Mouse (Mus musculus) stomach, embryonic 16.5 days (tissue): ENCODE data around the gene Arhgap18. TPM values are rescaled to one million over a fixed set of nuclear protein-coding genes. Genes with fewer than 3 reads are reported as not detected.

ENCODE experiments used
- ATAC-seq: fragments of 200-750 bp; cut with Nextera tagmentation; 2 replicates; pipeline ENCODE4 v1.8.0; 2017; ENCODE audit warnings: moderate number of reproducible peaks, moderate TSS enrichment; ENCODE audit not compliant: insufficient read depth, low FRiP score
- H3K27ac ChIP-seq: fragments of 300-500 bp; sonication (generic); 2 replicates; pipeline ENCODE4 v1.5.1; 2014; ENCODE audit warnings: low read length
- H3K27me3 ChIP-seq: fragments of 300-500 bp; sonication (generic); 2 replicates; pipeline ENCODE4 v1.6.1; 2014; ENCODE audit warnings: low read length, control low read depth, mixed read lengths; ENCODE audit not compliant: control insufficient read depth, insufficient read depth
- H3K36me3 ChIP-seq: fragments of 300-500 bp; sonication (generic); 2 replicates; pipeline ENCODE4 v1.6.1; 2014; ENCODE audit warnings: low read length; ENCODE audit not compliant: control insufficient read depth, insufficient read depth
- H3K4me1 ChIP-seq: fragments of 300-500 bp; sonication (generic); 2 replicates; pipeline ENCODE4 v1.6.1; 2014; ENCODE audit warnings: low read length, control low read depth, mixed read lengths; ENCODE audit not compliant: control insufficient read depth, insufficient read depth
- H3K4me2 ChIP-seq: fragments of 300-500 bp; sonication (generic); 2 replicates; pipeline ENCODE4 v1.6.1; 2014; ENCODE audit warnings: low read depth, low read length, mixed read lengths
- H3K4me3 ChIP-seq: fragments of 300-500 bp; sonication (generic); replicated peaks from 2 replicates; pipeline ENCODE4 v1.5.1; 2014; ENCODE audit warnings: mild to moderate bottlenecking, low read length
- H3K9ac ChIP-seq: fragments of 300-500 bp; sonication (generic); 2 replicates; pipeline ENCODE4 v1.6.1; 2014; ENCODE audit warnings: low read length
- H3K9me3 ChIP-seq: fragments of 300-500 bp; sonication (generic); replicated peaks from 2 replicates; pipeline ENCODE4 v1.6.1; 2016; ENCODE audit warnings: low read length, control low read depth; ENCODE audit not compliant: control insufficient read depth
- WGBS: fragments of 180-500 bp; shearing (Covaris S2); extraction: QIAGEN DNeasy Blood & Tissue Kit; methylation state at CpG from one replicate; pipeline ENCODE4 v1.1.7; 2014; 5-methylcytosine and 5-hydroxymethylcytosine counted together
- polyA plus RNA-seq: library from polyadenylated mRNA; unstranded; fragments of >200 nt; fragmentation: Nextera tagmentation; extraction: Ambion mirVana; gene quantifications from 2 replicates; pipeline ENCODE4 v1.2.1, GENCODE M21; 2015

Arhgap18 gene
- polyA plus RNA-seq, 1 experiment from 2014 or later: 40.7 TPM

- WGBS: 90% methylated on average over 2 of the region's 2 CpGs
- Histone ChIP-seq H3K27ac (no peak overlapping the region), H3K9me3 (no peaks in the 10 kb centered on the region), H3K4me1 (no peaks in the 10 kb centered on the region), H3K4me3 (no peak overlapping the region), H3K9ac (no peak overlapping the region), H3K4me2 (no peak overlapping the region), H3K27me3 (no peaks in the 10 kb centered on the region), H3K36me3 (no peaks in the 10 kb centered on the region)
- no peak for ATAC-seq
Observed at GRCm38 (mm10) chr10:26757231-26757630, 4.0 kb downstream of the Arhgap18 start.

GRCm38 (mm10) chr10:26759469-26759868 is 6.2 kb downstream of the Arhgap18 start:
- WGBS: 46% methylated on average over 6 of the region's 6 CpGs
- H3K4me1 ChIP-seq: peaks cover 5% of the 10 kb centered on the region
- H3K9ac ChIP-seq: no peak overlapping the region
- no peak overlapping the region for H3K4me2 ChIP-seq
- H3K36me3 ChIP-seq: no peaks in the 10 kb centered on the region
- ATAC-seq: no peak
- no peak overlapping the region for H3K4me3 ChIP-seq
- H3K27me3 ChIP-seq: no peaks in the 10 kb centered on the region
- 0 out of 2 replicates have a peak overlapping the region, but pooled peaks have one; percentile 6 for H3K27ac ChIP-seq
- no peaks in the 10 kb centered on the region for H3K9me3 ChIP-seq

DNA sequence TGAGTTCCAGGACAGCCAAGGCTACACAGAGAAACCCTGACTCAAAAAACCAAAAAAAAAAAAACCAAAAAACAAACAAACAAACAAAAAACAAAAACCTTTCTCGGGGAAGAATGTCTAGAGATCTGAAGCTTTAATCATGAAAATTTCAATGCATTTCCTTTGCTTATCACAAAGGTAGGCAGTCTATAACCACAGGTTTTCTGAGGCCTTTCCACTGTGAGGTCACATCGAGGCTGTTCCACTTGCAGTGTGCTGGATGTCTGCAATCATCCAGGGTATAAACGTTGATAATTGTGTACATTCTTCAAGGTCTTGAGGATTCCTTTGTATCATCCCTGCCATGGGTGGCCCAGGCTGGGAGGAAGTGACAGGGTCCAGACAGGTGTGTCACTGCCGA is 7.9 kb downstream of the Arhgap18 start:
- no peak overlapping the region for H3K9ac ChIP-seq
- no peak overlapping the region for H3K4me3 ChIP-seq
- peaks cover 5% of the 10 kb centered on the region for H3K4me1 ChIP-seq
- no peaks in the 10 kb centered on the region for H3K27me3 ChIP-seq
- no peak for ATAC-seq
- no peaks in the 10 kb centered on the region for H3K36me3 ChIP-seq
- no peak overlapping the region for H3K27ac ChIP-seq
- H3K4me2 ChIP-seq: no peak overlapping the region
- no peaks in the 10 kb centered on the region for H3K9me3 ChIP-seq
- WGBS: 83% methylated on average over 4 of the region's 4 CpGs

DNA sequence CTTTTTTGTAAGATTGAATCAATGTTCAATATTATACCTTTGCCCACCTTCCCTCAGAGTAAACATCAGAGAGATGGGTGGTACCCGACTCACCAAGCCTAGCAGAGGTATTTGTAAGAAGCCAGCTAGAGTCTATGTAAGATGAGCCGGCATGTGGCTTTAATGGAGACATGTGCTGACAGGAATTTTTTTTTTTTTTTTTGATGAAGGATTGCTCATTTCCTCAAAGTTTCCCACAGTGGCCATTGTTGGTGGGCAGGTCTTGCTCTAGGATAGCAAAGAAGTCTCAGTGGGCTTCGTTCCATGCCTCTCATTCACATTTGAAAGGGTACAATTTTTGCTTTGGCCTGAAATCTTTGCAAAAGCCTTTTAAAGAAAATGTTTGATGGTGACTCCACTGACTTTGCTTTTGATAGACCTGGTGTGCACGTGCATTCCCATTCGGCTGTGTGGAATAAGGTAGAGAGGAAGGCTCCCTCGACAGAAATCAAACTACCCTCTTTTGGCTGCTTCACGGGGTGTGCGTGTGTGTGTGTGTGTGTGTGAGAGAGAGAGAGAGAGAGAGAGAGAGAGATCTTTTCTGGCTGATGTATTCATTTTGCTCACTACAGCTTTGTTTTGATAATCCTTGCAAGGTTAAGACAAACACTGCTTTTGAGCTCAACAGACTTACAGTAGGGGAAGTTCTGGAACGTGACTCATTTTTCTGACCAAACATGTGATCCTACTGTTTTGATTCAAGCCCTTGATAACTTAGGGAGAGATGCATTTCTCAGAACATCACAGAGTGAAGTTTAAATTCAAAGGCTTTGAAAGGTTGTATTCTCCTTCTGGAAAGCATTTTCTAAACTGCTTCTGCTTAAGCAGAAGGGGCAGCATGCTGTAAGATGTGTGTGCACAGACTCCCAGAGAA is 9.0 kb downstream of the Arhgap18 start:
- Histone ChIP-seq H3K4me3 (no peak overlapping the region), H3K4me1 (peaks cover 5% of the 10 kb centered on the region), H3K27me3 (no peaks in the 10 kb centered on the region), H3K27ac (peak overlapping the region; percentile 34; the same call in 1 of the 2 replicates), H3K36me3 (no peaks in the 10 kb centered on the region), H3K4me2 (no peak overlapping the region), H3K9me3 (no peaks in the 10 kb centered on the region), H3K9ac (no peak overlapping the region)
- 40% methylated on average over 9 of the region's 9 CpGs for WGBS
- ATAC-seq: no peak

- Histone ChIP-seq H3K27ac (no peak overlapping the region), H3K27me3 (no peaks in the 10 kb centered on the region), H3K4me2 (no peak overlapping the region), H3K36me3 (no peaks in the 10 kb centered on the region), H3K9ac (no peak overlapping the region), H3K4me1 (peaks cover 5% of the 10 kb centered on the region), H3K9me3 (no peaks in the 10 kb centered on the region), H3K4me3 (no peak overlapping the region)
- 75% methylated on average over 3 of the region's 3 CpGs for WGBS
- ATAC-seq: no peak
Observed at GRCm38 (mm10) chr10:26767196-26767595, 14.0 kb downstream of the Arhgap18 start.

DNA sequence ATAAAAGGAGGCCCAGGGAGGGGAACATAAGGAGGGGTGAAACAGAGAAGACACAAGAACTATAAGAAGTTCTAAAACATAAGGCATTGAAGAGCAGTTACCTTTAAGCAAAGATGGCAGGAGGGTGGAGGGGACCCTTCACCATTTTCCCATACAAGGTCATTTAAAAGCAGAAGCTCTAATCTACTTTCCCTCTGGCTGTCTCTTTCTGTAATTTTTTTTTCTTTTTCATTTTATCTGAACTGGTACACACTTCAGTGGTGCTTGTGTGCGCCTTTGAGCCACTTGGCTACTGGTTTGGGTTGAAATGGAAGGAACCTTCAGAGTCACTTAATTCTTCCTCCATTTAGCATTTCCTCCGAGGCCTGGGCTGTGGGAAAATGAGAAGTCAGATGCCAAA is 15.7 kb downstream of the Arhgap18 start:
- ATAC-seq: no peak
- WGBS: 74% methylated on average over 2 of the region's 2 CpGs
- Histone ChIP-seq H3K27ac (no peak overlapping the region), H3K9ac (no peak overlapping the region), H3K9me3 (no peaks in the 10 kb centered on the region), H3K4me1 (peaks cover 10% of the 10 kb centered on the region), H3K36me3 (no peaks in the 10 kb centered on the region), H3K4me2 (no peak overlapping the region), H3K27me3 (no peaks in the 10 kb centered on the region), H3K4me3 (no peak overlapping the region)

GRCm38 (mm10) chr10:26770035-26770434 is 16.8 kb downstream of the Arhgap18 start:
- no peak overlapping the region for H3K27ac ChIP-seq
- no peaks in the 10 kb centered on the region for H3K36me3 ChIP-seq
- no peaks in the 10 kb centered on the region for H3K27me3 ChIP-seq
- H3K4me3 ChIP-seq: no peak overlapping the region
- H3K9ac ChIP-seq: no peak overlapping the region
- WGBS: 86% methylated on average over 8 of the region's 8 CpGs
- H3K9me3 ChIP-seq: no peaks in the 10 kb centered on the region
- H3K4me1 ChIP-seq: peaks cover 13% of the 10 kb centered on the region
- no peak overlapping the region for H3K4me2 ChIP-seq
- no peak for ATAC-seq

GRCm38 (mm10) chr10:26771938-26772623 is 18.9 kb downstream of the Arhgap18 start:
- no peaks in the 10 kb centered on the region for H3K27me3 ChIP-seq
- 9% methylated on average over 15 of the region's 15 CpGs for WGBS
- H3K36me3 ChIP-seq: no peaks in the 10 kb centered on the region
- H3K9me3 ChIP-seq: no peaks in the 10 kb centered on the region
- peak; percentile 95 for ATAC-seq
- peak overlapping the region; percentile 70 for H3K4me2 ChIP-seq
- peak overlapping the region; percentile 65 for H3K4me3 ChIP-seq
- H3K9ac ChIP-seq: peak overlapping the region; percentile 78
- H3K4me1 ChIP-seq: peaks cover 13% of the 10 kb centered on the region
- H3K27ac ChIP-seq: peak overlapping the region; percentile 95
